Mouse (Mus musculus) liver, embryonic 16.5 days (tissue): ENCODE results near the gene Ifi202b. TPM values are rescaled to one million over a fixed set of nuclear protein-coding genes. Genes with fewer than 3 reads are reported as not detected.
"Not testable (repeated sequence)": the region's sequence is repeated elsewhere in the genome, so short reads cannot be mapped to it uniquely, and the experiment has no call there.

Experiments used
- ATAC-seq: fragments of 200-750 bp; cut with Nextera tagmentation; 2 replicates; pipeline ENCODE4 v1.8.0; 2017; ENCODE audit warnings: low read depth, mild to moderate bottlenecking, moderate number of reproducible peaks, moderate library complexity
- H3K27ac ChIP-seq: fragments of 300-500 bp; sonication (generic); 2 replicates; pipeline ENCODE4 v1.5.1; 2014; ENCODE audit warnings: mild to moderate bottlenecking, low read length
- H3K27me3 ChIP-seq: fragments of 300-500 bp; sonication (generic); 2 replicates; pipeline ENCODE4 v1.6.1; 2014; ENCODE audit warnings: low read depth, low read length, mixed read lengths; ENCODE audit not compliant: control insufficient read depth, insufficient read depth
- H3K36me3 ChIP-seq: fragments of 300-500 bp; sonication (generic); 2 replicates; pipeline ENCODE4 v1.6.1; 2014; ENCODE audit warnings: mild to moderate bottlenecking; ENCODE audit not compliant: control insufficient read depth, insufficient read depth
- H3K4me1 ChIP-seq: fragments of 300-500 bp; sonication (generic); 2 replicates; pipeline ENCODE4 v1.6.1; 2014; ENCODE audit warnings: low read depth, low read length, mixed read lengths; ENCODE audit not compliant: control insufficient read depth
- H3K4me2 ChIP-seq: fragments of 300-500 bp; sonication (generic); 2 replicates; pipeline ENCODE4 v1.6.1; 2014; ENCODE audit warnings: low read depth, low read length, mixed read lengths
- H3K4me3 ChIP-seq: fragments of 300-500 bp; sonication (generic); 2 replicates; pipeline ENCODE4 v1.5.1; 2014; ENCODE audit warnings: low read depth, mild to moderate bottlenecking, low read length
- H3K9ac ChIP-seq: fragments of 300-500 bp; sonication (generic); 2 replicates; pipeline ENCODE4 v1.6.1; 2014; ENCODE audit warnings: low read depth, low read length
- H3K9me3 ChIP-seq: fragments of 300-500 bp; sonication (generic); replicated peaks from 2 replicates; pipeline ENCODE4 v1.6.1; 2016; ENCODE audit warnings: low read length; ENCODE audit not compliant: control insufficient read depth
- WGBS: fragments of 180-500 bp; shearing (Covaris S2); extraction: QIAGEN DNeasy Blood & Tissue Kit; methylation state at CpG from one replicate; pipeline ENCODE4 v1.1.7; 2014; ENCODE audit not compliant: insufficient replicate concordance; 5-methylcytosine and 5-hydroxymethylcytosine counted together
- polyA plus RNA-seq: library from polyadenylated mRNA; unstranded; fragments of >200 nt; fragmentation: Nextera tagmentation; extraction: Ambion mirVana; gene quantifications from 2 replicates; pipeline ENCODE4 v1.2.1, GENCODE M21; 2015

Ifi202b gene
- not detected in 2 replicates for polyA plus RNA-seq

GRCm38 (mm10) chr1:173982694-173983305 is at the start of gene Ifi202b:
Ifi202b (minus strand) TSS chr1:173982744.
- not testable (repeated sequence) for H3K27ac ChIP-seq, H3K4me3 ChIP-seq, ATAC-seq, H3K9ac ChIP-seq, H3K36me3 ChIP-seq, H3K27me3 ChIP-seq, H3K4me2 ChIP-seq, H3K9me3 ChIP-seq, H3K4me1 ChIP-seq
- WGBS: 70% methylated on average over 6 of the region's 6 CpGs

- Histone ChIP-seq H3K9ac (no peak within 1 kb of the TSS), H3K27me3 (no peaks in the 10 kb centered on the region), H3K4me1 (no peaks in the 10 kb centered on the region), H3K36me3 (no peaks in the 10 kb centered on the region), H3K9me3 (no peaks in the 10 kb centered on the region), H3K4me3 (no peak within 1 kb of the TSS), H3K4me2 (no peak within 1 kb of the TSS), H3K27ac (no peak within 1 kb of the TSS)
- no peak for ATAC-seq
- 29% methylated on average over 1 of the region's 1 CpGs for WGBS
These were observed 49.2 kb upstream of the Ifi202b start, which contains the start of gene Ifi205 for GRCm38 (mm10) chr1:174031698-174032097. Ifi205 (minus strand) TSS chr1:174031810.

GRCm38 (mm10) chr1:174007050-174007449 is 24.5 kb upstream of the Ifi202b start:
- H3K9me3 ChIP-seq, H3K4me1 ChIP-seq, H3K4me2 ChIP-seq, H3K36me3 ChIP-seq, H3K27me3 ChIP-seq, H3K27ac ChIP-seq, H3K9ac ChIP-seq, H3K4me3 ChIP-seq, ATAC-seq: not testable (repeated sequence)

- H3K36me3 ChIP-seq, H3K27ac ChIP-seq, H3K4me3 ChIP-seq, H3K27me3 ChIP-seq, H3K9ac ChIP-seq, H3K9me3 ChIP-seq, ATAC-seq, H3K4me1 ChIP-seq, H3K4me2 ChIP-seq: not testable (repeated sequence)
- WGBS: 10% methylated on average over 2 of the region's 3 CpGs
These were observed 22.0 kb upstream of the Ifi202b start for GRCm38 (mm10) chr1:174004352-174005109.

GRCm38 (mm10) chr1:173995003-173995402 is 12.5 kb upstream of the Ifi202b start:
- Histone ChIP-seq H3K4me1 (no peaks in the 10 kb centered on the region), H3K9me3 (no peaks in the 10 kb centered on the region), H3K27me3 (no peaks in the 10 kb centered on the region), H3K36me3 (no peaks in the 10 kb centered on the region), H3K4me2 (no peak overlapping the region), H3K9ac (no peak overlapping the region), H3K4me3 (no peak overlapping the region), H3K27ac (no peak overlapping the region)
- WGBS: 68% methylated on average over 4 of the region's 4 CpGs
- ATAC-seq: no peak

GRCm38 (mm10) chr1:173981038-173981437 is 1.5 kb downstream of the Ifi202b start:
- 36% methylated on average over 3 of the region's 3 CpGs for WGBS
- not testable (repeated sequence) for H3K4me1 ChIP-seq, H3K27me3 ChIP-seq

GRCm38 (mm10) chr1:173977622-173978021 is 4.9 kb downstream of the Ifi202b start:
- Histone ChIP-seq H3K27me3 (no peaks in the 10 kb centered on the region), H3K9me3 (no peaks in the 10 kb centered on the region)
- ATAC-seq: no peak

More at GRCm38 (mm10) chr1:173981038-173981437, 1.5 kb downstream of the Ifi202b start:
- H3K9me3 ChIP-seq, H3K27ac ChIP-seq, H3K36me3 ChIP-seq, H3K9ac ChIP-seq, ATAC-seq, H3K4me2 ChIP-seq, H3K4me3 ChIP-seq: not testable (repeated sequence)

GRCm38 (mm10) chr1:173973111-173973510 is 9.4 kb downstream of the Ifi202b start:
- H3K4me1 ChIP-seq: no peaks in the 10 kb centered on the region
- H3K9ac ChIP-seq: no peak overlapping the region
- no peak overlapping the region for H3K27ac ChIP-seq
- no peaks in the 10 kb centered on the region for H3K9me3 ChIP-seq
- ATAC-seq: no peak
- no peaks in the 10 kb centered on the region for H3K27me3 ChIP-seq
- H3K36me3 ChIP-seq: no peaks in the 10 kb centered on the region
- no peak overlapping the region for H3K4me3 ChIP-seq
- no peak overlapping the region for H3K4me2 ChIP-seq

More at GRCm38 (mm10) chr1:173977622-173978021, 4.9 kb downstream of the Ifi202b start:
- no peaks in the 10 kb centered on the region for H3K4me1 ChIP-seq
- no peak overlapping the region for H3K4me3 ChIP-seq
- no peaks in the 10 kb centered on the region for H3K36me3 ChIP-seq
- H3K27ac ChIP-seq: no peak overlapping the region
- no peak overlapping the region for H3K9ac ChIP-seq
- no peak overlapping the region for H3K4me2 ChIP-seq

GRCm38 (mm10) chr1:173961491-173961890 is 21.1 kb downstream of the Ifi202b start:
- WGBS: 57% methylated on average over 1 of the region's 1 CpGs
- H3K9ac ChIP-seq, H3K36me3 ChIP-seq, H3K27me3 ChIP-seq, H3K4me2 ChIP-seq, H3K27ac ChIP-seq, H3K4me3 ChIP-seq, H3K9me3 ChIP-seq, ATAC-seq, H3K4me1 ChIP-seq: not testable (repeated sequence)
